Mouse (Mus musculus): ENCODE measurements around the gene Atp5g2.

Gene Atp5g2

DNA sequence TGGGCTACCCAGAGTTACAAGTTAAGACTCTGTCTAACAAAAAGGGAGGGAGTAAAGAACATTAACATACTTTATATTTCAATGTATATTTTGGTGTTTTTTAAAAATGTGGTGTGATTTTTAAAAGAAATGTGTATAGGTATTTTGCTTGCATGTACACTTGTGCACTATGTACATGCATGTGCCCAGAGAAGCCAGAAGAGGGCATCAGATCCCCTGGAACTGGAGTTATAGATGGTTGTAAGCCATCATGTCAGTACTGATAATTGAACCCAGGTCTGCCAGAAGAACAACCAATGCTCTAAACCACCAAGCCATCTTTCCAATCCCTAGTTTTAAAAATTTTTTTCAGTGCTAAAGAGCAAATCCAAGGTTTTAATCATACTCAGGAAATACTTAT, 59.2 kb downstream of the Atp5g2 start:
- DNase-seq (ENCODE audit: extremely low spot score, low read depth, low spot score), result no peak
